Mouse (Mus musculus) embryonic stem cell, embryonic (primary cell): ENCODE results near the gene Rexo1.

Experiments
- CTCF ChIA-PET, 4 experiments: fragments of 300-600 bp in 2 of 4; fragments of 350-600 bp in 2 of 4; sonication (Branson Sonifier 250); formaldehyde crosslinking; loops; one replicate each; lab custom pipeline; 2022; ENCODE audit warnings: inconsistent platforms in 2 of 4; lab: Charles Lee
- POLR2A ChIA-PET, 4 experiments: fragments of 300-600 bp in 2 of 4; fragments of 350-600 bp in 2 of 4; sonication (Branson Sonifier 250); formaldehyde crosslinking; loops; one replicate each; lab custom pipeline; 2022; ENCODE audit warnings: antibody characterized with exemption in 4 of 4, inconsistent platforms in 1 of 4; lab: Charles Lee

The Rexo1 gene

GRCm38 (mm10) chr10:80576351-80577194 is 15.2 kb upstream of the Rexo1 start:
- ChIA-PET CTCF (interaction anchor here (0.6 to 3.9 kb wide), 16 partner anchors 10 to 203 kb away, joined by 3 to 55 read pairs (median 14); partner anchors contain the start of genes Rexo1 (in 3 of the 4), Abhd17a (in 1 of the 4) and Btbd2 (in 1 of the 4)), POLR2A (interaction anchor here in 3 of 4 experiments (0.7 to 4.9 kb wide), 40 partner anchors 7 to 409 kb away, joined by 3 to 200 read pairs (median 7); partner anchors contain the start of genes Csnk1g2 (in 3 of the 3), Rexo1 (in 3 of the 3), Abhd17a (in 1 of the 3) and Adat3 (in 1 of the 3))

GRCm38 (mm10) chr10:80575925-80576324 is 14.6 kb upstream of the Rexo1 start:
- ChIA-PET CTCF (interaction anchor here in 3 of 4 experiments (0.7 to 1.3 kb wide), 4 partner anchors 85 to 180 kb away, joined by 3 to 8 read pairs (median 4); no protein-coding TSS in a partner anchor), POLR2A (interaction anchor here in 3 of 4 experiments (0.7 to 7.7 kb wide), 5 partner anchors 10 to 101 kb away, joined by 4 to 129 read pairs (median 8); partner anchors contain the start of genes Mknk2 (in 2 of the 3) and Rexo1 (in 1 of the 3))

- ChIA-PET POLR2A (interaction anchor here in 3 of 4 experiments (0.6 to 7.7 kb wide), 9 partner anchors 8 to 102 kb away, joined by 3 to 129 read pairs (median 5); partner anchors contain the start of genes Mknk2 (in 2 of the 3), Csnk1g2 (in 1 of the 3) and Rexo1 (in 1 of the 3)), CTCF (interaction anchor here in 1 of 4 experiments (0.6 to 1.3 kb wide), 3 partner anchors 11 to 471 kb away, joined by 3 to 4 read pairs (median 4); no protein-coding TSS in a partner anchor)
These were observed 13.5 kb upstream of the Rexo1 start for GRCm38 (mm10) chr10:80574896-80575295.

GRCm38 (mm10) chr10:80573944-80574343 is 12.6 kb upstream of the Rexo1 start:
- ChIA-PET POLR2A (interaction anchor here (0.6 to 7.7 kb wide), 20 partner anchors 9 to 257 kb away, joined by 3 to 129 read pairs (median 3); partner anchors contain the start of genes Rexo1 (in 3 of the 4), Csnk1g2 (in 2 of the 4), Mknk2 (in 2 of the 4) and Abhd17a (in 1 of the 4)), CTCF (interaction anchor here in 2 of 4 experiments (0.6 to 1.3 kb wide), 4 partner anchors 10 to 285 kb away, joined by 3 to 7 read pairs (median 4); no protein-coding TSS in a partner anchor)

- ChIA-PET CTCF (no interaction called here), POLR2A (interaction anchor here in 3 of 4 experiments (0.7 to 7.7 kb wide), 10 partner anchors 11 to 893 kb away, joined by 3 to 129 read pairs (median 5); partner anchors contain the start of genes Mknk2 (in 2 of the 3), Rexo1 (in 2 of the 3) and Abhd17a (in 1 of the 3))
These were observed 11.1 kb upstream of the Rexo1 start for GRCm38 (mm10) chr10:80572477-80572876.

GRCm38 (mm10) chr10:80570871-80571836 is 9.8 kb upstream of the Rexo1 start:
- CTCF ChIA-PET: interaction anchor here (0.5 to 3.4 kb wide), 11 partner anchors 9 to 273 kb away, joined by 3 to 17 read pairs (median 3); partner anchors contain the start of genes Rexo1 (in 3 of the 4) and Atp8b3 (in 1 of the 4)
- POLR2A ChIA-PET: interaction anchor here in 3 of 4 experiments (0.6 to 7.7 kb wide), 25 partner anchors 8 to 456 kb away, joined by 3 to 129 read pairs (median 5); partner anchors contain the start of genes Rexo1 (in 3 of the 3), Abhd17a (in 2 of the 3), Mknk2 (in 2 of the 3) and Ap3d1 (in 1 of the 3)

- CTCF ChIA-PET: interaction anchor here in 2 of 4 experiments (0.5 to 3.4 kb wide), 18 partner anchors 8 to 273 kb away, joined by 3 to 17 read pairs (median 4); partner anchors contain the start of gene Rexo1 (in 2 of the 2)
These were observed 9.1 kb upstream of the Rexo1 start for GRCm38 (mm10) chr10:80570419-80570818.

GRCm38 (mm10) chr10:80569664-80570066 is 8.3 kb upstream of the Rexo1 start:
- CTCF ChIA-PET: interaction anchor here (0.5 to 3.4 kb wide), 31 partner anchors 8 to 360 kb away, joined by 3 to 17 read pairs (median 4); partner anchors contain the start of genes Atp8b3 (in 2 of the 4), Rexo1 (in 2 of the 4), Abhd17a (in 1 of the 4) and Gadd45b (in 1 of the 4)
- POLR2A ChIA-PET: interaction anchor here in 3 of 4 experiments (0.6 to 7.7 kb wide), 73 partner anchors 7 to 622 kb away, joined by 3 to 129 read pairs (median 4); partner anchors contain the start of genes Gadd45b (in 3 of the 3), Rexo1 (in 3 of the 3), Abhd17a (in 2 of the 3) and Ap3d1 (in 2 of the 3)

More at GRCm38 (mm10) chr10:80570419-80570818, 9.1 kb upstream of the Rexo1 start:
- POLR2A ChIA-PET: interaction anchor here in 3 of 4 experiments (0.6 to 7.7 kb wide), 39 partner anchors 8 to 848 kb away, joined by 3 to 129 read pairs (median 6); partner anchors contain the start of genes Gadd45b (in 3 of the 3), Abhd17a (in 2 of the 3), Mknk2 (in 2 of the 3) and Rexo1 (in 2 of the 3)

GRCm38 (mm10) chr10:80568876-80569275 is 7.5 kb upstream of the Rexo1 start:
- POLR2A ChIA-PET: interaction anchor here in 3 of 4 experiments (0.5 to 7.7 kb wide), 37 partner anchors 7 to 1030 kb away, joined by 3 to 129 read pairs (median 7); partner anchors contain the start of genes Rexo1 (in 3 of the 3), Klf16 (in 2 of the 3), Mknk2 (in 2 of the 3) and Abhd17a (in 1 of the 3)
- CTCF ChIA-PET: interaction anchor here in 3 of 4 experiments (0.5 to 3.4 kb wide), 12 partner anchors 7 to 237 kb away, joined by 3 to 17 read pairs (median 4); partner anchors contain the start of genes Atp8b3 (in 1 of the 3) and Rexo1 (in 1 of the 3)

- POLR2A ChIA-PET: interaction anchor here in 3 of 4 experiments (0.6 to 5.4 kb wide), 43 partner anchors 9 to 812 kb away, joined by 3 to 45 read pairs (median 5); partner anchors contain the start of genes Klf16 (in 2 of the 3), Abhd17a (in 1 of the 3), Adat3 (in 1 of the 3) and Ap3d1 (in 1 of the 3)
- CTCF ChIA-PET: interaction anchor here (0.6 to 3.0 kb wide), 48 partner anchors 8 to 760 kb away, joined by 3 to 28 read pairs (median 4); partner anchors contain the start of genes Atp8b3 (in 2 of the 4), Abhd17a (in 1 of the 4), Adamtsl5 (in 1 of the 4) and Ap3d1 (in 1 of the 4)
These were observed 5.2 kb upstream of the Rexo1 start for GRCm38 (mm10) chr10:80566375-80567092.

GRCm38 (mm10) chr10:80560621-80561020 is 739 bp downstream of the Rexo1 start:
- POLR2A ChIA-PET: interaction anchor here (0.6 to 2.9 kb wide), 91 partner anchors 8 to 581 kb away, joined by 3 to 77 read pairs (median 5); partner anchors contain the start of genes Abhd17a (in 2 of the 4), Atp8b3 (in 2 of the 4), Csnk1g2 (in 2 of the 4) and Mbd3 (in 2 of the 4)
- CTCF ChIA-PET: interaction anchor here (0.5 to 3.0 kb wide), 37 partner anchors 9 to 664 kb away, joined by 3 to 34 read pairs (median 6); partner anchors contain the start of genes Klf16 (in 3 of the 4), Atp8b3 (in 2 of the 4), Abhd17a (in 1 of the 4) and Ap3d1 (in 1 of the 4)

GRCm38 (mm10) chr10:80559431-80559830 is 1.9 kb downstream of the Rexo1 start:
- ChIA-PET POLR2A (interaction anchor here in 1 of 4 experiments (0.7 to 1.5 kb wide), 2 partner anchors 9 to 10 kb away, joined by 3 read pairs; no protein-coding TSS in a partner anchor), CTCF (no interaction called here)

GRCm38 (mm10) chr10:80557346-80557965 is 3.9 kb downstream of the Rexo1 start:
- CTCF ChIA-PET: interaction anchor here (0.5 to 3.3 kb wide), 88 partner anchors 9 to 703 kb away, joined by 3 to 29 read pairs (median 4); partner anchors contain the start of genes Atp8b3 (in 4 of the 4), Abhd17a (in 1 of the 4), Adamtsl5 (in 1 of the 4) and Apc2 (in 1 of the 4)
- POLR2A ChIA-PET: interaction anchor here in 3 of 4 experiments (0.5 to 2.4 kb wide), 30 partner anchors 9 to 352 kb away, joined by 3 to 18 read pairs (median 5); partner anchors contain the start of genes Atp8b3 (in 2 of the 3), Ap3d1 (in 1 of the 3), Csnk1g2 (in 1 of the 3) and Pcsk4 (in 1 of the 3)
